Mouse (Mus musculus): ENCODE results near the gene Izumo1. TPM values are rescaled to one million over a fixed set of nuclear protein-coding genes. Genes with fewer than 3 reads are reported as not detected.

The Izumo1 gene
- total RNA-seq, 4 experiments from 2014 or later: 0.14 to 0.27 (median 0.22) TPM; not detected in 1

Other genes with a start within 250 kb of the Izumo1 start
- gene Snrnp70, start 226.1 kb upstream of the Izumo1 start, total RNA-seq (2022): 100 to 1,000 TPM; 387 to 503 (median 439) TPM
- under 1 TPM in 1 of 4 experiments, not detected in 3; 0.14 TPM for gene Kcna7, start 216.2 kb upstream of the Izumo1 start, total RNA-seq (2022)
- under 1 TPM in 3 of 4 experiments, not detected in 1; 0.31 to 0.39 (median 0.31) TPM for gene Ntf5, start 208.1 kb upstream of the Izumo1 start, total RNA-seq (2022)
- under 1 TPM in 1 of 4 experiments, not detected in 3; 0.52 TPM for gene Lhb, start 201.0 kb upstream of the Izumo1 start, total RNA-seq (2022)
- gene Gys1, start 187.0 kb upstream of the Izumo1 start, total RNA-seq (2022): 10 to 100 TPM; 16.0 to 23.3 (median 20.2) TPM
- 10 to 100 TPM; 31.7 to 38.7 (median 35.4) TPM for gene Ruvbl2, start 183.7 kb upstream of the Izumo1 start, total RNA-seq (2022)
- gene Ftl1, start 161.9 kb upstream of the Izumo1 start, total RNA-seq (2022): 100 to 1,000 TPM; 176 to 331 (median 227) TPM
- 10 to 100 TPM; 70.0 to 78.6 (median 73.2) TPM for gene Bax, start 154.9 kb upstream of the Izumo1 start, total RNA-seq (2022)
- gene Tulp2, start 139.9 kb upstream of the Izumo1 start, total RNA-seq (2022): not detected
- gene Gm45808, start 135.0 kb upstream of the Izumo1 start, total RNA-seq (2022): 1 to 10 TPM in 1 of 4 experiments, not detected in 3; 2.0 TPM
- gene Dhdh, start 133.0 kb upstream of the Izumo1 start, total RNA-seq (2022): 1 to 10 TPM; 5.6 to 6.3 (median 6.2) TPM
- 100 to 1,000 TPM; 101 to 135 (median 117) TPM for gene Nucb1, start 111.4 kb upstream of the Izumo1 start, total RNA-seq (2022)
- gene Ppp1r15a, start 95.5 kb upstream of the Izumo1 start, total RNA-seq (2022): 10 to 100 TPM; 15.2 to 24.6 (median 19.0) TPM
- 1 to 10 TPM in 3 of 4 experiments, under 1 TPM in 1; 0.80 to 1.9 (median 1.5) TPM for gene Plekha4, start 95.5 kb upstream of the Izumo1 start, total RNA-seq (2022)
- not detected for gene Hsd17b14, start 66.9 kb upstream of the Izumo1 start, total RNA-seq (2022)
- gene Bcat2, start 51.7 kb upstream of the Izumo1 start, total RNA-seq (2022): 10 to 100 TPM; 23.2 to 33.0 (median 29.9) TPM
- not detected for gene Fgf21, start 6.3 kb upstream of the Izumo1 start, total RNA-seq (2022)
- gene Fut1, start 4.5 kb upstream of the Izumo1 start, total RNA-seq (2022): under 1 TPM in 3 of 4 experiments, not detected in 1; 0.20 to 0.28 (median 0.21) TPM
- 1 to 10 TPM; 5.8 to 7.5 (median 6.6) TPM for gene Rasip1, start 5.7 kb downstream of the Izumo1 start, total RNA-seq (2022)
- gene Mamstr, start 18.2 kb downstream of the Izumo1 start, total RNA-seq (2022): 1 to 10 TPM; 1.5 to 4.4 (median 2.4) TPM
- gene Fut2, start 44.6 kb downstream of the Izumo1 start, total RNA-seq (2022): under 1 TPM in 3 of 4 experiments, not detected in 1; 0.20 to 0.27 (median 0.23) TPM
- 10 to 100 TPM in 3 of 4 experiments, 1 to 10 TPM in 1; 9.1 to 13.5 (median 11.6) TPM for gene Ntn5, start 62.2 kb downstream of the Izumo1 start, total RNA-seq (2022)
- 1 to 10 TPM; 1.6 to 4.6 (median 3.3) TPM for gene Sec1, start 72.6 kb downstream of the Izumo1 start, total RNA-seq (2022)
- gene Car11, start 78.0 kb downstream of the Izumo1 start, total RNA-seq (2022): 100 to 1,000 TPM; 158 to 230 (median 187) TPM
- gene Dbp, start 83.3 kb downstream of the Izumo1 start, total RNA-seq (2022): 100 to 1,000 TPM in 2 of 4 experiments, 10 to 100 TPM in 2; 76.7 to 136 (median 109) TPM
- 100 to 1,000 TPM; 385 to 434 (median 409) TPM for gene Rpl18, start 93.6 kb downstream of the Izumo1 start, total RNA-seq (2022)
- 10 to 100 TPM; 28.1 to 36.7 (median 32.7) TPM for gene Sphk2, start 96.2 kb downstream of the Izumo1 start, total RNA-seq (2022)
- gene Fam83e, start 99.4 kb downstream of the Izumo1 start, total RNA-seq (2022): under 1 TPM in 3 of 4 experiments, not detected in 1; 0.18 to 0.41 (median 0.19) TPM
- not detected for gene Spaca4, start 104.0 kb downstream of the Izumo1 start, total RNA-seq (2022)
- 100 to 1,000 TPM; 251 to 313 (median 283) TPM for gene Lmtk3, start 161.9 kb downstream of the Izumo1 start, total RNA-seq (2022)
- 10 to 100 TPM in 3 of 4 experiments, 1 to 10 TPM in 1; 9.9 to 12.5 (median 11.3) TPM for gene Sult2b1, start 162.9 kb downstream of the Izumo1 start, total RNA-seq (2022)
- gene Cyth2, start 192.8 kb downstream of the Izumo1 start, total RNA-seq (2022): 100 to 1,000 TPM; 135 to 147 (median 139) TPM
- gene Kcnj14, start 203.0 kb downstream of the Izumo1 start, total RNA-seq (2022): 1 to 10 TPM; 1.6 to 2.1 (median 1.8) TPM
- 10 to 100 TPM; 19.3 to 24.7 (median 22.3) TPM for gene Grwd1, start 209.1 kb downstream of the Izumo1 start, total RNA-seq (2022)

Data from layer of hippocampus, adult 8-10 months (tissue).